Mouse (Mus musculus) hindbrain, embryonic 13.5 days (tissue): ENCODE measurements around the gene Olfr1143. TPM values are rescaled to one million over a fixed set of nuclear protein-coding genes. Genes with fewer than 3 reads are reported as not detected.

ENCODE experiments used
- ATAC-seq: fragments of 200-750 bp; cut with Nextera tagmentation; 2 replicates; pipeline ENCODE4 v1.8.0; 2017; ENCODE audit warnings: moderate TSS enrichment; ENCODE audit not compliant: low FRiP score
- H3K27ac ChIP-seq: fragments of 300-500 bp; sonication (generic); 2 replicates; pipeline ENCODE4 v1.5.1; 2015; ENCODE audit warnings: inconsistent platforms, mild to moderate bottlenecking, moderate library complexity
- H3K27me3 ChIP-seq: fragments of 300-500 bp; sonication (generic); 2 replicates; pipeline ENCODE4 v1.6.1; 2015; ENCODE audit warnings: mild to moderate bottlenecking, inconsistent platforms
- H3K36me3 ChIP-seq: fragments of 300-500 bp; sonication (generic); 2 replicates; pipeline ENCODE4 v1.6.1; 2015; ENCODE audit warnings: mild to moderate bottlenecking, inconsistent platforms
- H3K4me1 ChIP-seq: fragments of 300-500 bp; sonication (generic); replicated peaks from 2 replicates; pipeline ENCODE4 v1.6.1; 2015; ENCODE audit warnings: inconsistent platforms
- H3K4me2 ChIP-seq: fragments of 300-500 bp; sonication (generic); 2 replicates; pipeline ENCODE4 v1.6.1; 2015; ENCODE audit warnings: inconsistent platforms, mild to moderate bottlenecking, moderate library complexity
- H3K4me3 ChIP-seq: fragments of 300-500 bp; sonication (generic); 2 replicates; pipeline ENCODE4 v1.5.1; 2015; ENCODE audit warnings: mild to moderate bottlenecking, inconsistent platforms
- H3K9ac ChIP-seq: fragments of 300-500 bp; sonication (generic); 2 replicates; pipeline ENCODE4 v1.6.1; 2015; ENCODE audit warnings: mild to moderate bottlenecking, inconsistent platforms
- H3K9me3 ChIP-seq: fragments of 300-500 bp; sonication (generic); 2 replicates; pipeline ENCODE4 v1.6.1; 2016; ENCODE audit warnings: inconsistent platforms
- WGBS: fragments of 180-500 bp; shearing (Covaris S2); methylation state at CpG from one replicate; pipeline ENCODE4 v1.1.7; 2015; 5-methylcytosine and 5-hydroxymethylcytosine counted together
- polyA plus RNA-seq: library from polyadenylated mRNA; unstranded; fragments of >200 nt; fragmentation: Nextera tagmentation; extraction: Ambion mirVana; gene quantifications from 2 replicates; pipeline ENCODE4 v1.2.1, GENCODE M21; 2015

Olfr1143 gene
- polyA plus RNA-seq = not detected in 2 replicates

DNA sequence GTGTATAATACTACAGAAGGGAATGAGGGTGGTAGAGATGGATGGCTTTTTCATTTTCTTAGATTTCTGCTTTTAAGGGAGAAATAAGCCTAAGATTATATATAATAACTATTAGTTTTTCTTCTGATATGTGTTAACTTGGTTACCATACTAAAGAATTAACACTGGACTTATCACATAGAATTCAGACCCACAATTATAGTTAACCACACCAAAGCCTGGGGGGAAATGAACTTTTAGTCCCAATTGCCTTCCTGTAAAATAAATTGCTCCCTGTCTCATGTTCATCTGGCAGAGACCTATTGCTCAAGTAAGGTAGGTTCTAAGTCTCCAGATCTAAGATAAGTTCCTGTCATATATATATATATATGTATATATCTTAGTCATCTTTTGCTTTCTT is at the start of gene Olfr1143:
Gene Olfr1143, plus strand, starts transcription at position 301 of the 400 bp plus-strand sequence.
- Histone ChIP-seq H3K27me3 (no peaks in the 10 kb centered on the region), H3K36me3 (no peaks in the 10 kb centered on the region), H3K9me3 (no peaks in the 10 kb centered on the region), H3K4me3 (no peak within 1 kb of the TSS), H3K4me1 (no peaks in the 10 kb centered on the region), H3K4me2 (no peak within 1 kb of the TSS), H3K9ac (no peak within 1 kb of the TSS), H3K27ac (no peak within 1 kb of the TSS)
- ATAC-seq = no peak

DNA sequence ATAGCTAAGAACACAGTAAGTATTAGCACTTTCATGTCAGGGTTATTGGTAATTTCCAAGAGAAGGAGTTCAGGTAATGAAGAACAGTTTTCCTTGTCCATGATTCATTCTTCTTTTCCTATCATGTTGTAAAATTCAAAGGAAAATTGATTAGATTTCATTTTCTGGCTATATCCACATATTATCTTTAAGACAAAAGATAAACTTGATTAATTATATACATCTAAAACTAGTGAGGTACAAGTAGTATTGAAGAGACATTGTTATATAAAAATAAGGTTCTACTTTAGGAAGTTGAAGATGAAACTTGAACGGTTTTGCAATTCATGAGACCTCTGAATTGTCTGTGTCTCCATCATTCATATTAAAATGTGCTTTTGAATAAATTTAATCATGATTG is 46.5 kb upstream of the Olfr1143 start, which contains the start of gene Olfr1141:
Gene Olfr1141, minus strand, starts transcription at position 101 of the 400 bp plus-strand sequence.
- Histone ChIP-seq H3K27ac (no peak within 1 kb of the TSS), H3K4me3 (no peak within 1 kb of the TSS), H3K27me3 (no peaks in the 10 kb centered on the region), H3K9me3 (no peaks in the 10 kb centered on the region), H3K36me3 (no peaks in the 10 kb centered on the region), H3K9ac (no peak within 1 kb of the TSS), H3K4me1 (no peaks in the 10 kb centered on the region), H3K4me2 (no peak within 1 kb of the TSS)
- ATAC-seq = no peak
- 83% methylated on average over 1 of the region's 1 CpGs for WGBS

DNA sequence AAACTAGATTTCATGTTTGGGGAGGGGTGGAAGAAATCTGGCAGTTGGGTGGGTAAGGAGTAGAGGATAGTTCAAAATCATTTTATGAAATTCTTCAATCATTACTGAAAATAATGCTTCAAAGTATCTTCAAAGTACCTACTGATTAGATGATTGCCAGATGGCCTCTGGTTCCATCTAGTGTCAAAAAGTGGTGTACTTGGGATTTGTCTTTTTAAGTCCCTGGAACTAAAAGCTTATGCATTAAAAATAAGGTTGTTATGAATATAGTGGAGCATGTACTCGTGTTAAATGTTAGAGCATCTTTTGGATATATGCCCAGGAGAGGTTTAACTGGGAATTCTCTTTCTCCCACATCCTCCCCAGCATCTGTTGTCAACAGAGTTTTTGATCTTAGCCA is 24.2 kb upstream of the Olfr1143 start:
- no peak overlapping the region for H3K4me3 ChIP-seq
- H3K4me2 ChIP-seq = no peak overlapping the region
- WGBS = 61% methylated on average over 1 of the region's 1 CpGs
- H3K27me3 ChIP-seq = no peaks in the 10 kb centered on the region
- H3K36me3 ChIP-seq = no peaks in the 10 kb centered on the region
- no peak overlapping the region for H3K9ac ChIP-seq
- no peaks in the 10 kb centered on the region for H3K4me1 ChIP-seq
- no peak for ATAC-seq
- H3K9me3 ChIP-seq = no peaks in the 10 kb centered on the region
- no peak overlapping the region for H3K27ac ChIP-seq

DNA sequence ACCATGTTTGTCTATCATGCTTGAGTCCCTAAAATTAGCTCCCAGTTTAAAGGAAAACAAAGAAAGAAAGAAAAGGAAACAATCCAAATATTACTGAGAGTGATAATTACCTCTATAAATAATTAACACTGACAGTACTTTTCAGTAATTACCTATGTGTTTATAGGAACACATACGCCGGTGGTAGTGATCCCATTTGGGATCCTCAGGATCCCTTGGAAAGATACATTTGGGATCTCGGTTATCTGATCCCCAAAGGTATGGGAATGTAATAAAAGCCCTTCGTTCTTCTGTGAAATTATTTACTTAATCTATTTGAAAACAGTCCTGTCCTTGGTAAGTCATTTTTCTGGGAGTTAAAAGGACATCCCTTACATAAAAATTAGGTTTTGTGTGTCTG is 21.2 kb upstream of the Olfr1143 start, which contains the start of gene Olfr152:
Gene Olfr152, plus strand, starts transcription at position 301 of the 400 bp plus-strand sequence.
- no peak within 1 kb of the TSS for H3K27ac ChIP-seq
- no peak within 1 kb of the TSS for H3K4me2 ChIP-seq
- no peak for ATAC-seq
- H3K27me3 ChIP-seq = no peaks in the 10 kb centered on the region
- no peak within 1 kb of the TSS for H3K9ac ChIP-seq
- H3K4me3 ChIP-seq = no peak within 1 kb of the TSS
- 83% methylated on average over 4 of the region's 4 CpGs for WGBS
- H3K9me3 ChIP-seq = no peaks in the 10 kb centered on the region
- no peaks in the 10 kb centered on the region for H3K36me3 ChIP-seq
- no peaks in the 10 kb centered on the region for H3K4me1 ChIP-seq

GRCm38 (mm10) chr2:87809522-87809921 is 9.1 kb downstream of the Olfr1143 start, which contains the start of gene Olfr1145:
Gene Olfr1145 (plus strand): TSS chr2:87809822.
- Histone ChIP-seq H3K27me3 (no peaks in the 10 kb centered on the region), H3K27ac (no peak within 1 kb of the TSS), H3K36me3 (no peaks in the 10 kb centered on the region), H3K9me3 (no peaks in the 10 kb centered on the region), H3K4me2 (no peak within 1 kb of the TSS), H3K4me1 (no peaks in the 10 kb centered on the region), H3K9ac (no peak within 1 kb of the TSS), H3K4me3 (no peak within 1 kb of the TSS)
- no peak for ATAC-seq
- WGBS = 89% methylated on average over 1 of the region's 1 CpGs

DNA sequence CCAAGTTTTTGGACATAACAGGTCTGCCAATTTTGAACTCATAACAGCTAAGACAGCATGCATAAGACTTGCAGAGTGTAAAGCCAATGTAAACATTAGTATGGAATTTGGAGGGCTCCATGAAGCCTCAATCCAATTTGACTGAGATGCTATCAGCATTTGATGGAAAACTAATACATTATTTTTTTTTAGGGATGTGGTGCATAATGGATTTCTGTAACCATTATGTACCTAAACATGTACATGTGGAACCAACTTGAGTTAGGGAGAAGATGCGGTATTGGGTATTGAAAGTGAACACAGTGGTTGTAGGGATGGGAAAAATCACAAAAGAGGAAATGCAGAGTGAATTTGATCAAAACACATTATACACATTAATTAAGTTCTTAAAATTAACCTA is 29.8 kb downstream of the Olfr1143 start, which contains the start of gene Olfr1148:
Gene Olfr1148, plus strand, starts transcription at position 301 of the 400 bp plus-strand sequence.
- no peaks in the 10 kb centered on the region for H3K36me3 ChIP-seq
- no peak within 1 kb of the TSS for H3K27ac ChIP-seq
- H3K4me1 ChIP-seq = no peaks in the 10 kb centered on the region
- no peak for ATAC-seq
- no peaks in the 10 kb centered on the region for H3K27me3 ChIP-seq
- H3K9me3 ChIP-seq = no peaks in the 10 kb centered on the region
- no peak within 1 kb of the TSS for H3K9ac ChIP-seq
- 97% methylated on average over 1 of the region's 1 CpGs for WGBS
- no peak within 1 kb of the TSS for H3K4me3 ChIP-seq
- no peak within 1 kb of the TSS for H3K4me2 ChIP-seq

DNA sequence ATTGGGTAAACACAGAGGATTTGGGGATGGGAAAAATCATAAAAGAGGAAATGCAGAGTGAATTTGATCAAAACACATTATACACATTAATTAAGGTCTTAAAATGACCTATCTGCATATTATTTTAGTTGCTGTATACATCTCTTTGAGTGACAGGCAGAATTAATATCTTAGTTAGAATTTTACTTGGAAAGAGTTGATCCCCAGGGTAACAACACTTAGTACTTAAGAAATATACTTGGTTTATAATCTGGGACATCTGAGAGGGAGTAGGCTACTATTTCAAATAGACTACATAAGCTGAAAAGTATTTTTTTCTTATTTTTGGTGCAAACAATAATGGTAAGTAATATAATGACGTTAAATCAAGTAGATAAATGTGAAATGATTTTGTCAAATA is 43.3 kb downstream of the Olfr1143 start, which contains the start of gene Olfr1150-ps1:
Gene Olfr1150-ps1, plus strand, starts transcription at position 301 of the 400 bp plus-strand sequence.
- H3K27ac ChIP-seq = no peak within 1 kb of the TSS
- ATAC-seq = no peak
- H3K9ac ChIP-seq = no peak within 1 kb of the TSS
- no peaks in the 10 kb centered on the region for H3K4me1 ChIP-seq
- H3K9me3 ChIP-seq = no peaks in the 10 kb centered on the region
- no peak within 1 kb of the TSS for H3K4me2 ChIP-seq
- no peaks in the 10 kb centered on the region for H3K36me3 ChIP-seq
- WGBS = 93% methylated on average over 1 of the region's 1 CpGs
- no peak within 1 kb of the TSS for H3K4me3 ChIP-seq
- no peaks in the 10 kb centered on the region for H3K27me3 ChIP-seq

Other genes starting within 250 kb of the Olfr1143 start
- not detected in 2 replicates for gene Olfr1129, start 226.7 kb upstream of the Olfr1143 start, polyA plus RNA-seq
- not detected in 2 replicates for gene Olfr1130, start 194.4 kb upstream of the Olfr1143 start, polyA plus RNA-seq
- gene Olfr1131, start 173.5 kb upstream of the Olfr1143 start, polyA plus RNA-seq = not detected in 2 replicates
- not detected in 2 replicates for gene Olfr1132, start 163.1 kb upstream of the Olfr1143 start, polyA plus RNA-seq
- not detected in 2 replicates for gene Olfr1133, start 153.2 kb upstream of the Olfr1143 start, polyA plus RNA-seq
- gene Olfr1134, start 142.1 kb upstream of the Olfr1143 start, polyA plus RNA-seq = not detected in 2 replicates
- not detected in 2 replicates for gene Olfr1135, start 126.9 kb upstream of the Olfr1143 start, polyA plus RNA-seq
- gene Olfr1136, start 106.6 kb upstream of the Olfr1143 start, polyA plus RNA-seq = not detected in 2 replicates
- not detected in 2 replicates for gene Olfr1137, start 87.4 kb upstream of the Olfr1143 start, polyA plus RNA-seq
- gene Olfr1138, start 60.6 kb upstream of the Olfr1143 start, polyA plus RNA-seq = not detected in 2 replicates
- gene Olfr1140, start 56.8 kb upstream of the Olfr1143 start, polyA plus RNA-seq = not detected in 2 replicates
- gene Olfr1141, start 46.6 kb upstream of the Olfr1143 start, polyA plus RNA-seq = not detected in 2 replicates
- gene Olfr152, start 21.1 kb upstream of the Olfr1143 start, polyA plus RNA-seq = not detected in 2 replicates
- not detected in 2 replicates for gene Olfr1145, start 9.2 kb downstream of the Olfr1143 start, polyA plus RNA-seq
- not detected in 2 replicates for gene Olfr1148, start 29.9 kb downstream of the Olfr1143 start, polyA plus RNA-seq
- gene Olfr1150-ps1, start 43.4 kb downstream of the Olfr1143 start, polyA plus RNA-seq = not detected in 2 replicates
- gene Olfr1151, start 55.3 kb downstream of the Olfr1143 start, polyA plus RNA-seq = not detected in 2 replicates
- gene Olfr1152, start 65.9 kb downstream of the Olfr1143 start, polyA plus RNA-seq = not detected in 2 replicates
- not detected in 2 replicates for gene Olfr1153, start 94.4 kb downstream of the Olfr1143 start, polyA plus RNA-seq
- not detected in 2 replicates for gene Olfr1154, start 104.6 kb downstream of the Olfr1143 start, polyA plus RNA-seq
- gene Olfr1155, start 144.5 kb downstream of the Olfr1143 start, polyA plus RNA-seq = not detected in 2 replicates
- gene Olfr1156, start 152.5 kb downstream of the Olfr1143 start, polyA plus RNA-seq = not detected in 2 replicates
- gene Olfr1157, start 167.7 kb downstream of the Olfr1143 start, polyA plus RNA-seq = not detected in 2 replicates
- gene Olfr74, start 174.1 kb downstream of the Olfr1143 start, polyA plus RNA-seq = not detected in 2 replicates
- gene Olfr1158, start 189.5 kb downstream of the Olfr1143 start, polyA plus RNA-seq = not detected in 2 replicates
- gene Olfr1160, start 207.7 kb downstream of the Olfr1143 start, polyA plus RNA-seq = not detected in 2 replicates
- not detected in 2 replicates for gene Olfr1161, start 222.2 kb downstream of the Olfr1143 start, polyA plus RNA-seq
- gene Olfr73, start 237.1 kb downstream of the Olfr1143 start, polyA plus RNA-seq = not detected in 2 replicates